Mouse (Mus musculus) bone marrow, adult 2 months (tissue): Measurements from ENCODE around the gene Tgfbrap1.

ENCODE experiments used
- CTCF ChIP-seq: fragments of 200-500 bp; IDR thresholded peaks from 2 replicates; pipeline ENCODE4 v1.5.1; 2011; ENCODE audit warnings: low read length, control low read depth; ENCODE audit not compliant: control insufficient read depth, insufficient read depth
- POLR2A ChIP-seq: fragments of 200-500 bp; IDR thresholded peaks from 2 replicates; pipeline ENCODE4 v1.6.1; 2011; ENCODE audit warnings: low read depth, mild to moderate bottlenecking, control low read depth, low read length, borderline replicate concordance; ENCODE audit not compliant: control insufficient read depth

- TF ChIP-seq CTCF = no peak
- no peak for TF ChIP-seq POLR2A
Observed at GRCm38 (mm10) chr1:43006524-43006923, 91.9 kb downstream of the Tgfbrap1 start.
